Mouse (Mus musculus) heart, adult 2 months (tissue): ENCODE results near the gene Jak3. TPM values are rescaled to one million over a fixed set of nuclear protein-coding genes. Genes with fewer than 3 reads are reported as not detected.
A peak's percentile ranks its signal among the peaks of the same experiment; 100 is the strongest.

ENCODE experiments used
- DNase-seq, 2 experiments: peaks; one replicate each; pipeline ENCODE4 v3.0.0; 2021
- H3K27ac ChIP-seq: fragments of 200-600 bp; 2 replicates; pipeline ENCODE4 v1.8.1; 2022
- H3K27me3 ChIP-seq: fragments of 200-500 bp; 2 replicates; pipeline ENCODE4 v1.6.1; 2012; ENCODE audit warnings: mild to moderate bottlenecking, low read length, inconsistent platforms, mixed read lengths; ENCODE audit not compliant: control insufficient read depth, insufficient read depth
- H3K36me3 ChIP-seq: fragments of 200-500 bp; 2 replicates; pipeline ENCODE4 v1.6.1; 2012; ENCODE audit warnings: low read length, inconsistent platforms; ENCODE audit not compliant: control insufficient read depth, insufficient read depth
- H3K4me1 ChIP-seq: fragments of 200-500 bp; 2 replicates; pipeline ENCODE4 v1.6.1; 2011; ENCODE audit warnings: low read length; ENCODE audit not compliant: control insufficient read depth, insufficient read depth
- H3K4me3 ChIP-seq: fragments of 200-600 bp; 2 replicates; pipeline ENCODE4 v1.8.1; 2022
- H3K79me2 ChIP-seq: fragments of 200-500 bp; replicated peaks from 2 replicates; pipeline ENCODE4 v1.6.1; 2012; ENCODE audit warnings: mild to moderate bottlenecking, inconsistent platforms, low read length, moderate library complexity, mixed read lengths; ENCODE audit not compliant: control insufficient read depth, insufficient read depth
- H3K9ac ChIP-seq: fragments of 200-500 bp; 2 replicates; pipeline ENCODE4 v1.6.1; 2012; ENCODE audit warnings: low read depth, mild to moderate bottlenecking, control low read depth, inconsistent platforms, low read length, mixed read lengths
- CTCF ChIP-seq: fragments of 200-600 bp; IDR thresholded peaks from 2 replicates; pipeline ENCODE4 v1.8.1; 2022; ENCODE audit warnings: antibody characterized with exemption, mild to moderate bottlenecking, moderate library complexity
- EP300 ChIP-seq: fragments of 200-500 bp; IDR thresholded peaks from 2 replicates; pipeline ENCODE4 v1.6.1; 2011; ENCODE audit warnings: low read depth, low read length, control low read depth; ENCODE audit not compliant: insufficient read depth
- POLR2A ChIP-seq: fragments of 200-500 bp; IDR thresholded peaks from 2 replicates; pipeline ENCODE4 v1.6.1; 2011; ENCODE audit warnings: mild to moderate bottlenecking, low read depth, low read length, control low read depth; ENCODE audit not compliant: insufficient read depth
- WGBS: fragments of 180-500 bp; shearing (Covaris S2); methylation state at CpG from one replicate; pipeline ENCODE4 v1.1.7; 2018; 5-methylcytosine and 5-hydroxymethylcytosine counted together
- intact Hi-C: fragments of 180-260 bp; cut with DNase I; formaldehyde crosslinking; loops from one replicate; pipeline ENCODE4 v1.15.1; 2025
- polyA plus RNA-seq: library from polyadenylated mRNA; depleted of rRNA; stranded (reverse); fragments of >200 nt; gene quantifications from 2 replicates; pipeline ENCODE4 v1.2.3, GENCODE M21; 2012
- total RNA-seq, 2 experiments: library from RNA; stranded (reverse); gene quantifications; 2 replicates each; pipeline ENCODE4 v1.2.3; 2021

Jak3 gene
- total and polyA plus RNA-seq, 3 experiments = 8.1 to 23.3 (median 8.6) TPM

DNA sequence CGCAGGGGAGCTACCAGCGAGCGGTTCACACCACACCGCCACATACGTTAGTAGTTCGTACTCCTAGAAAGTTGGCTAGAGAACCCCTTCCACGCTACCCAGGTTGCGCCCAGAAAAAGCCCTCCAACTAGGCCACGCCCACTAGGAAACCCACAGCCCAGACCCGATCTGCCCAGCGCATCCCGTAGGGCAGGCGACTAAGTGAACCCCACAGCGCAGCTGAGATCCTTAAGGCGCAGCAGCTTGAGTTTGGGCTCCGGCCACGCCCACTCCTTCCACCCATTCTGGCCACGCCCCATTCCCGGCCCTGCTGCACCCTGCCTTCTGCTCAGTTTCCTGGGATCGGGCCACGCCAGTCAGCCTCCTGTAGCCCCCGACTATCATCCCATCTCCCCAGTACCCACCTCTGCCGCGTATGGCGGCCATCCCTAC, 46.3 kb upstream of the Jak3 start:
- TF ChIP-seq EP300 = no peak
- no peak for TF ChIP-seq CTCF
- no peak for TF ChIP-seq POLR2A
- Histone ChIP-seq H3K36me3 (no peaks in the 10 kb centered on the region), H3K27ac (no peak overlapping the region), H3K9ac (peak overlapping the region; percentile 37), H3K79me2 (no peaks in the 10 kb centered on the region), H3K4me1 (peaks cover 4% of the 10 kb centered on the region), H3K27me3 (0 out of 2 replicates have a peak, but pooled peaks cover 2% of the 10 kb centered on the region), H3K4me3 (peak overlapping the region; percentile 60)
- 6% methylated on average over 25 of the region's 25 CpGs for WGBS
- intact Hi-C loops = loop anchor here (1.0 kb wide), 1 partner anchor 18 kb away; no protein-coding TSS in a partner anchor
- DNase-seq = peak; percentile 55 to 59

DNA sequence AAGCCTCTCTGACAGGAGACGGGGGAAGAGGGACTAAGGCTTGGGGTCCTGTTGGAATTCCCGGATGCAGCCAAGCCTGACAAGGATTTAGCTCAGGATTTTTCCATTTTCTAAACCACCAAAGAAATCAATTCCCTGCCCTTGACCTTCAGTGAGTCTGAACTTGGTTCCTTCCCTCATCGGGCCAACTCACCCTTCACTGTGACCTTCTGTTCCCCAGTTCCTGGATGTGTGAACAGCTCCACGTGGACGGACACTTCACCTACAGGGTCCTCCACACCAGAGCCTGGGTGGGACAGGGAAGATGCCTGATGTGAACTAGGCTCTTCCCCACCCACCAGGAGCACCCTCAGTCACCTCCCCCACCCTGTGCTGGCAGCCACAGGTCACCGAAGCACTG, 45.3 kb upstream of the Jak3 start:
- TF ChIP-seq POLR2A = no peak
- no peak for TF ChIP-seq EP300
- no peak for TF ChIP-seq CTCF
- WGBS = 74% methylated on average over 6 of the region's 6 CpGs
- H3K27ac ChIP-seq = no peak overlapping the region
- peaks cover 4% of the 10 kb centered on the region for H3K4me1 ChIP-seq
- H3K9ac ChIP-seq = no peak overlapping the region
- DNase-seq = no peak
- H3K36me3 ChIP-seq = no peaks in the 10 kb centered on the region
- no peak overlapping the region for H3K4me3 ChIP-seq
- 0 out of 2 replicates have a peak, but pooled peaks cover 2% of the 10 kb centered on the region for H3K27me3 ChIP-seq
- intact Hi-C loops = no loop called here
- no peaks in the 10 kb centered on the region for H3K79me2 ChIP-seq

GRCm38 (mm10) chr8:71631897-71632296, 44.2 kb upstream of the Jak3 start:
- Histone ChIP-seq H3K79me2 (no peaks in the 10 kb centered on the region), H3K4me3 (no peak overlapping the region), H3K27me3 (0 out of 2 replicates have a peak, but pooled peaks cover 2% of the 10 kb centered on the region), H3K36me3 (no peaks in the 10 kb centered on the region), H3K9ac (no peak overlapping the region), H3K27ac (no peak overlapping the region), H3K4me1 (peaks cover 4% of the 10 kb centered on the region)
- no peak for TF ChIP-seq EP300
- no peak for TF ChIP-seq POLR2A
- TF ChIP-seq CTCF = no peak
- intact Hi-C loops = no loop called here
- WGBS = 52% methylated on average over 2 of the region's 2 CpGs
- DNase-seq = no peak

DNA sequence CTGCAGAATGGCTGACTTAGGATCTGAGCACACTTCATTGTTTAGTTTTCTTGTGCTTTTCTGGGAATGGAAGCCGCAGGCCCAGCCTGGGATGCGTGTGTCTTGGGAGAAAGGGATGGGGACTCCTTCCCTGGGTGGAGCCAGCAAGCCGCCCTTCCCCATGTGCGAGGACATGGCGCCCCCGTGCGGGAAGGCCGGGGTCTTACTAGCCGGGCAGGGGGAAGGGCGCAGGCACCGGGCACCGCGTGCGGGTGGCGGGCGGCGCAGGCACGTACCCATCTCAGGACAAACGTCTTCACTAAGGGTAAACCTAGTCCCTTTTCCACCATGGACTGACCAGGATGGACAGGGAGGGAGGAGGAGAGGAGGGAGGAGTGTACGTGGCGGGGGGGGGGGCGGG, 42.9 kb upstream of the Jak3 start:
- intact Hi-C loops = loop anchor here (1.0 kb wide), 1 partner anchor 72 kb away; no protein-coding TSS in a partner anchor
- 9% methylated on average over 19 of the region's 22 CpGs for WGBS
- TF ChIP-seq CTCF = peak; percentile 70
- no peak for TF ChIP-seq EP300
- Histone ChIP-seq H3K4me1 (peaks cover 3% of the 10 kb centered on the region), H3K36me3 (no peaks in the 10 kb centered on the region), H3K9ac (no peak overlapping the region), H3K4me3 (no peak overlapping the region), H3K79me2 (no peaks in the 10 kb centered on the region), H3K27me3 (0 out of 2 replicates have a peak, but pooled peaks cover 2% of the 10 kb centered on the region), H3K27ac (no peak overlapping the region)
- DNase-seq = peak; percentile 69 to 79

DNA sequence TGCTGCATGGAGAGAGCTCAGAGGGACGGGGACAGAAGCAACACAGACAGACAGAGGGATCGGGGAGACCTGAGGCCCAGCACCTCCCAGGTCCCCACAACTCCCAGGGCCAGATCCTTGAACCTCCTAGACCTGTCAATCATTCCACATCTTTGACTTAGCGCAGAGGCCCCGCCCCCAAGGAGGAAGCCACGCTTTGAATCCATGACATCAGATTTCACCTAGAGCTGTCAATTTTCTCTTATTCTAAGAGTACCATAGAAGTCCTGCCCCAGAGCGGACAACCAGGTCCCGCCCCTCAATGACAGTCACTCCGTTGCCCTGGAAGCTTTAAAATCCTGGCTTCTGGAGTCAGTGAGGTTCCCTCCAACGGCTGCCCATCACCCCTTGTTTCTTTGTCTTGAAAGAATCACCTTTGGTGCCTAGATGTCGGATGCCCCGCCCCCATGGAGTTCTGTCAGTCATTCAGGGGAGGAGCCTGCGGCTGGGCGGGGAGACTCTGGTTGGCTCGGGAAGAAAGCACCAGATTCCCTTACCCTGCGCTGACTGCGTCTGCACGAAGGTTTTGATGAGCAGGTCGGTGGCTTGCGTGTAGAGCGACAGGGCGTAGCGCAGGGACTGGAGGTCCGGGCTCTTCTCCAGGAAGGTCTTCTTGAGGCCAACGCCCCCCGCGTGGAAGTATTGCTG, 42.0 kb upstream of the Jak3 start:
- no peak overlapping the region for H3K9ac ChIP-seq
- no peak overlapping the region for H3K27ac ChIP-seq
- no peaks in the 10 kb centered on the region for H3K4me1 ChIP-seq
- 0 out of 2 replicates have a peak overlapping the region, but pooled peaks have one; percentile 12 for H3K4me3 ChIP-seq
- WGBS = 5% methylated on average over 26 of the region's 26 CpGs
- intact Hi-C loops = loop anchor here (1.0 kb wide), 1 partner anchor 73 kb away; no protein-coding TSS in a partner anchor
- no peaks in the 10 kb centered on the region for H3K79me2 ChIP-seq
- no peak for TF ChIP-seq POLR2A
- TF ChIP-seq EP300 = no peak
- TF ChIP-seq CTCF = no peak
- H3K36me3 ChIP-seq = no peaks in the 10 kb centered on the region
- H3K27me3 ChIP-seq = 0 out of 2 replicates have a peak, but pooled peaks cover 2% of the 10 kb centered on the region
- peak; percentile 52 to 69 for DNase-seq
